Comparison of ENCODE assay signal across 16 mouse cellular contexts in genomic region chr15:25662833-25663519, GRCm38 (mm10). TPM values are rescaled to one million over a fixed set of nuclear protein-coding genes. Genes with fewer than 3 reads are reported as not detected.
DNase-seq lines count a peak whose midpoint lies in the region; ATAC-seq and TF ChIP-seq lines count a peak whose summit lies in the region.
"Had no signal": no experiment of that assay in that cellular context is flagged by ENCODE, and none has a peak within 500 bp of the region (broad histone marks: within the 10 kb centered on the region; RNA-seq: fewer than 3 reads in every experiment).

No protein-coding gene starts in this region.

- WGBS in kidney, embryonic 15.5 days = 40% methylated on average over 8 of the region's 8 CpGs
- WGBS in embryonic facial prominence, embryonic 14.5 days = 23% methylated on average over 8 of the region's 8 CpGs
- WGBS in limb, embryonic 14.5 days = 17% methylated on average over 8 of the region's 8 CpGs
- 17% methylated on average over 8 of the region's 8 CpGs for WGBS in stomach, embryonic 14.5 days

- no peak overlapping the region for H3K9ac ChIP-seq in kidney, embryonic 15.5 days
- H3K9ac ChIP-seq in embryonic facial prominence, embryonic 14.5 days (ENCODE audit: low read depth, low read length) = no peak overlapping the region
- H3K9ac ChIP-seq in limb, embryonic 14.5 days (ENCODE audit: low read depth, low read length, severe bottlenecking) = no peak overlapping the region
- H3K9ac ChIP-seq in stomach, embryonic 14.5 days (replicated peaks; ENCODE audit: low read depth, low read length) = no peak overlapping the region
- H3K9ac ChIP-seq: forebrain, embryonic 13.5 days; hindbrain, embryonic 15.5 days; neural tube, embryonic 13.5 days had no signal

- TF ChIP-seq CTCF in left cerebral cortex, adult 2 months (IDR thresholded peaks at IDR 0.05) = no peak

- no peaks in the 10 kb centered on the region for H3K9me3 ChIP-seq in kidney, embryonic 15.5 days (replicated peaks)
- no peaks in the 10 kb centered on the region for H3K9me3 ChIP-seq in embryonic facial prominence, embryonic 14.5 days (ENCODE audit: control insufficient read depth, low read length)
- H3K9me3 ChIP-seq in limb, embryonic 14.5 days (ENCODE audit: control insufficient read depth, low read length) = no peaks in the 10 kb centered on the region
- H3K9me3 ChIP-seq in stomach, embryonic 14.5 days (ENCODE audit: control insufficient read depth, low read depth, low read length) = no peaks in the 10 kb centered on the region
- H3K9me3 ChIP-seq: forebrain, embryonic 13.5 days; hindbrain, embryonic 15.5 days; neural tube, embryonic 13.5 days had no signal

- no peak for TF ChIP-seq POLR2A in limb, embryonic 14.5 days (IDR thresholded peaks at IDR 0.05; ENCODE audit: borderline replicate concordance, extremely low read depth, insufficient read depth, insufficient read length)

- H3K4me2 ChIP-seq in kidney, embryonic 15.5 days = no peak overlapping the region
- H3K4me2 ChIP-seq in embryonic facial prominence, embryonic 14.5 days (ENCODE audit: low read depth, low read length) = no peak overlapping the region; the same call in 1 of the 2 replicates
- H3K4me2 ChIP-seq in limb, embryonic 14.5 days (replicated peaks; ENCODE audit: low read depth, low read length, severe bottlenecking) = 0 out of 2 replicates have a peak overlapping the region, but pooled peaks have one; percentile 5
- peak overlapping the region; percentile 11; the same call in 1 of the 2 replicates for H3K4me2 ChIP-seq in stomach, embryonic 14.5 days (replicated peaks; ENCODE audit: low read depth, low read length)
- H3K4me2 ChIP-seq: forebrain, embryonic 13.5 days; hindbrain, embryonic 15.5 days; neural tube, embryonic 13.5 days had no signal

- ATAC-seq in kidney, embryonic 15.5 days (replicated peaks; ENCODE audit: low FRiP score) = peak; percentile 40; the same call in 1 of the 2 replicates
- peak; percentile 79 for ATAC-seq in embryonic facial prominence, embryonic 14.5 days (ENCODE audit: low read depth)
- peak; percentile 58 for ATAC-seq in limb, embryonic 14.5 days (ENCODE audit: low FRiP score, low read depth)
- peak; percentile 93 for ATAC-seq in stomach, embryonic 14.5 days (ENCODE audit: insufficient number of reproducible peaks, insufficient read depth, low FRiP score, low read depth)
- no peak for ATAC-seq in granulocyte monocyte progenitor cell, adult 5-6 weeks (replicated peaks; ENCODE audit: poor library complexity, severe bottlenecking)
- ATAC-seq: forebrain, embryonic 13.5 days; Patski had no signal

- peaks cover 16% of the 10 kb centered on the region for H3K36me3 ChIP-seq in kidney, embryonic 15.5 days
- H3K36me3 ChIP-seq in embryonic facial prominence, embryonic 14.5 days (ENCODE audit: control insufficient read depth, insufficient read depth, low read length) = peaks cover 12% of the 10 kb centered on the region
- H3K36me3 ChIP-seq in limb, embryonic 14.5 days (ENCODE audit: control insufficient read depth, insufficient read depth, low read length) = peaks cover 5% of the 10 kb centered on the region
- H3K36me3 ChIP-seq in stomach, embryonic 14.5 days (ENCODE audit: control insufficient read depth, insufficient read depth, low read length) = no peaks in the 10 kb centered on the region
- H3K36me3 ChIP-seq: hindbrain, embryonic 15.5 days; neural tube, embryonic 13.5 days had no signal

- peaks cover 18% of the 10 kb centered on the region for H3K4me1 ChIP-seq in kidney, embryonic 15.5 days
- peaks cover 20% of the 10 kb centered on the region for H3K4me1 ChIP-seq in embryonic facial prominence, embryonic 14.5 days (ENCODE audit: control insufficient read depth, insufficient read depth, low read length)
- H3K4me1 ChIP-seq in limb, embryonic 14.5 days (ENCODE audit: control insufficient read depth, insufficient read depth, low read length) = peaks cover 18% of the 10 kb centered on the region
- peaks cover 19% of the 10 kb centered on the region for H3K4me1 ChIP-seq in stomach, embryonic 14.5 days (ENCODE audit: control insufficient read depth, insufficient read depth, low read length)
- H3K4me1 ChIP-seq: forebrain, embryonic 13.5 days; hindbrain, embryonic 15.5 days; neural tube, embryonic 13.5 days had no signal

- H3K4me3 ChIP-seq in kidney, embryonic 15.5 days (replicated peaks) = no peak overlapping the region
- no peak overlapping the region for H3K4me3 ChIP-seq in embryonic facial prominence, embryonic 14.5 days (ENCODE audit: low read depth, low read length)
- H3K4me3 ChIP-seq in limb, embryonic 14.5 days (replicated peaks; ENCODE audit: low read length) = no peak overlapping the region
- no peak overlapping the region for H3K4me3 ChIP-seq in stomach, embryonic 14.5 days (ENCODE audit: low read depth, low read length)
- no peak overlapping the region for H3K4me3 ChIP-seq in left cerebral cortex, adult 2 months
- H3K4me3 ChIP-seq: forebrain, embryonic 13.5 days; hindbrain, embryonic 15.5 days; neural tube, embryonic 13.5 days had no signal

- no peaks in the 10 kb centered on the region for H3K27me3 ChIP-seq in kidney, embryonic 15.5 days
- H3K27me3 ChIP-seq in embryonic facial prominence, embryonic 14.5 days (replicated peaks; ENCODE audit: control insufficient read depth, insufficient read depth, low read length) = no peaks in the 10 kb centered on the region
- H3K27me3 ChIP-seq in limb, embryonic 14.5 days (ENCODE audit: control insufficient read depth, insufficient read depth, low read length) = no peaks in the 10 kb centered on the region
- H3K27me3 ChIP-seq in stomach, embryonic 14.5 days (ENCODE audit: control insufficient read depth, insufficient read depth, low read length) = no peaks in the 10 kb centered on the region
- H3K27me3 ChIP-seq: hindbrain, embryonic 15.5 days; neural tube, embryonic 13.5 days; Patski had no signal

- no peak for DNase-seq in kidney, adult 18-20 months
- DNase-seq in embryonic facial prominence, embryonic 14.5 days (ENCODE audit: low spot score) = peak; percentile 88
- peak; percentile 74 for DNase-seq in limb, embryonic 14.5 days (ENCODE audit: low spot score)
- no peak for DNase-seq in MN1 (ENCODE audit: low spot score)
- DNase-seq in left cerebral cortex, adult 2 months (ENCODE audit: extremely low spot score in 1 of 2, low spot score in 2 of 2) = no peak
- DNase-seq: adrenal gland, adult 8-10 months; kidney, postnatal 4 days; left cerebral cortex, postnatal 4 days; midbrain, embryonic 14.5 days had no signal

- intact Hi-C loops in left cerebral cortex, adult 2 months (cut with DNase I) = no loop called here

- 0 out of 2 replicates have a peak overlapping the region, but pooled peaks have one; percentile 4 for H3K27ac ChIP-seq in kidney, embryonic 15.5 days
- 0 out of 2 replicates have a peak overlapping the region, but pooled peaks have one; percentile 0 for H3K27ac ChIP-seq in embryonic facial prominence, embryonic 14.5 days (replicated peaks; ENCODE audit: low read depth, low read length)
- no peak overlapping the region for H3K27ac ChIP-seq in limb, embryonic 14.5 days (replicated peaks; ENCODE audit: low read depth, low read length)
- H3K27ac ChIP-seq in stomach, embryonic 14.5 days (ENCODE audit: low read length) = peak overlapping the region; percentile 91
- no peak overlapping the region for H3K27ac ChIP-seq in left cerebral cortex, adult 2 months
- H3K27ac ChIP-seq: forebrain, embryonic 13.5 days; hindbrain, embryonic 15.5 days; neural tube, embryonic 13.5 days had no signal

RNA-seq across cellular contexts. Expression of gene Myo10, which starts 40.7 kb away (rescaled TPM):
- 39.3 and 40.5 TPM in 2 replicates for polyA plus RNA-seq in kidney, embryonic 15.5 days (2015; fragmentation: Nextera tagmentation; extraction: Ambion mirVana)
- polyA plus RNA-seq in embryonic facial prominence, embryonic 14.5 days (2014; fragmentation: Nextera tagmentation; extraction: Ambion mirVana) = 35.0 and 41.8 TPM in 2 replicates
- 25.5 and 26.9 TPM in 2 replicates for polyA plus RNA-seq in limb, embryonic 14.5 days (2012; rRNA removed)
- polyA plus RNA-seq in limb, embryonic 14.5 days (2014; fragmentation: Nextera tagmentation; extraction: Ambion mirVana) = 28.8 and 34.2 TPM in 2 replicates
- 46.1 and 48.0 TPM in 2 replicates for polyA plus RNA-seq in stomach, embryonic 14.5 days (2014; fragmentation: Nextera tagmentation; extraction: Ambion mirVana)
- 1.4 and 8.9 TPM in 2 replicates for total RNA-seq in granulocyte monocyte progenitor cell, adult 5-6 weeks (2014; fragmentation: Nextera tagmentation)
- 2.9 and 3.3 TPM in 2 replicates for total RNA-seq in granulocyte monocyte progenitor cell, adult 5-6 weeks (2017)
- total RNA-seq in left cerebral cortex, adult 2 months (2021) = 10 to 100 TPM; 42.1 to 46.9 TPM

Comparison
In these comparisons a context has a peak if more than half of its experiments do, and no peak if none do; other contexts are left out.
1. H3K27ac ChIP-seq: peak in kidney, embryonic 15.5 days (single experiment), embryonic facial prominence, embryonic 14.5 days (single experiment) and stomach, embryonic 14.5 days (single experiment); none in limb, embryonic 14.5 days (single experiment) and left cerebral cortex, adult 2 months (single experiment).
2. H3K4me2 ChIP-seq: peak in limb, embryonic 14.5 days (single experiment) and stomach, embryonic 14.5 days (single experiment); none in kidney, embryonic 15.5 days (single experiment) and embryonic facial prominence, embryonic 14.5 days (single experiment).
3. DNase-seq: peak in embryonic facial prominence, embryonic 14.5 days (single experiment) and limb, embryonic 14.5 days (single experiment); none in kidney, adult 18-20 months (single experiment), MN1 (single experiment) and left cerebral cortex, adult 2 months (0 of 2).